Mouse (Mus musculus): ENCODE measurements around the gene Cntnap2. TPM values are rescaled to one million over a fixed set of nuclear protein-coding genes. Genes with fewer than 3 reads are reported as not detected.
"Not testable (repeated sequence)": the region's sequence is repeated elsewhere in the genome, so short reads cannot be mapped to it uniquely, and the experiment has no call there.

Gene Cntnap2
- polyA plus RNA-seq, 1 experiment from 2014 or later = 1.7 TPM

- no peaks in the 10 kb centered on the region for H3K4me1 ChIP-seq (ENCODE audit: control insufficient read depth, insufficient read depth, low read length)
- ATAC-seq = no peak
- 65% methylated on average over 9 of the region's 9 CpGs for WGBS
- no peak overlapping the region for H3K27ac ChIP-seq (ENCODE audit: low read length)
- no peak overlapping the region for H3K4me3 ChIP-seq (ENCODE audit: low read length)
- no peaks in the 10 kb centered on the region for H3K36me3 ChIP-seq (ENCODE audit: control insufficient read depth, insufficient read depth, low read length)
- H3K4me2 ChIP-seq (ENCODE audit: low read depth, low read length) = no peak overlapping the region
- no peak overlapping the region for H3K9ac ChIP-seq (ENCODE audit: low read depth, low read length)
- no peaks in the 10 kb centered on the region for H3K9me3 ChIP-seq (ENCODE audit: control insufficient read depth, low read length)
- no peaks in the 10 kb centered on the region for H3K27me3 ChIP-seq (replicated peaks; ENCODE audit: control insufficient read depth, insufficient read depth, low read length)
Observed at GRCm38 (mm10) chr6:47192478-47192877, 2133.3 kb downstream of the Cntnap2 start.

- H3K4me3 ChIP-seq (ENCODE audit: low read length) = no peak overlapping the region
- H3K27ac ChIP-seq (ENCODE audit: low read length) = no peak overlapping the region
- no peaks in the 10 kb centered on the region for H3K9me3 ChIP-seq (ENCODE audit: control insufficient read depth, low read length)
- no peak overlapping the region for H3K9ac ChIP-seq (ENCODE audit: low read depth, low read length)
- ATAC-seq = no peak
- H3K4me2 ChIP-seq (ENCODE audit: low read depth, low read length) = no peak overlapping the region
- no peaks in the 10 kb centered on the region for H3K4me1 ChIP-seq (ENCODE audit: control insufficient read depth, insufficient read depth, low read length)
- no peaks in the 10 kb centered on the region for H3K27me3 ChIP-seq (replicated peaks; ENCODE audit: control insufficient read depth, insufficient read depth, low read length)
- H3K36me3 ChIP-seq (ENCODE audit: control insufficient read depth, insufficient read depth, low read length) = no peaks in the 10 kb centered on the region
Observed at GRCm38 (mm10) chr6:47197570-47197969, 2138.4 kb downstream of the Cntnap2 start.

GRCm38 (mm10) chr6:47200671-47201070 lies 2141.5 kb downstream of the Cntnap2 start:
- Histone ChIP-seq H3K9me3 (ENCODE audit: control insufficient read depth, low read length) (no peaks in the 10 kb centered on the region), H3K4me2 (ENCODE audit: low read depth, low read length) (no peak overlapping the region), H3K4me1 (ENCODE audit: control insufficient read depth, insufficient read depth, low read length) (no peaks in the 10 kb centered on the region), H3K36me3 (ENCODE audit: control insufficient read depth, insufficient read depth, low read length) (no peaks in the 10 kb centered on the region), H3K4me3 (ENCODE audit: low read length) (no peak overlapping the region), H3K27ac (ENCODE audit: low read length) (no peak overlapping the region), H3K9ac (ENCODE audit: low read depth, low read length) (no peak overlapping the region), H3K27me3 (replicated peaks; ENCODE audit: control insufficient read depth, insufficient read depth, low read length) (no peaks in the 10 kb centered on the region)
- no peak for ATAC-seq

GRCm38 (mm10) chr6:47208031-47208430 lies 2148.9 kb downstream of the Cntnap2 start:
- 70% methylated on average over 1 of the region's 1 CpGs for WGBS
- no peak overlapping the region for H3K9ac ChIP-seq (ENCODE audit: low read depth, low read length)
- ATAC-seq = no peak
- H3K4me3 ChIP-seq (ENCODE audit: low read length) = no peak overlapping the region
- H3K4me1 ChIP-seq (ENCODE audit: control insufficient read depth, insufficient read depth, low read length) = no peaks in the 10 kb centered on the region
- H3K27ac ChIP-seq (ENCODE audit: low read length) = no peak overlapping the region
- no peak overlapping the region for H3K4me2 ChIP-seq (ENCODE audit: low read depth, low read length)
- H3K36me3 ChIP-seq (ENCODE audit: control insufficient read depth, insufficient read depth, low read length) = no peaks in the 10 kb centered on the region
- H3K9me3 ChIP-seq (ENCODE audit: control insufficient read depth, low read length) = no peaks in the 10 kb centered on the region
- no peaks in the 10 kb centered on the region for H3K27me3 ChIP-seq (replicated peaks; ENCODE audit: control insufficient read depth, insufficient read depth, low read length)

- Histone ChIP-seq H3K9me3 (ENCODE audit: control insufficient read depth, low read length) (no peaks in the 10 kb centered on the region), H3K4me3 (ENCODE audit: low read length) (no peak overlapping the region), H3K27ac (ENCODE audit: low read length) (no peak overlapping the region), H3K36me3 (ENCODE audit: control insufficient read depth, insufficient read depth, low read length) (no peaks in the 10 kb centered on the region), H3K4me1 (ENCODE audit: control insufficient read depth, insufficient read depth, low read length) (no peaks in the 10 kb centered on the region), H3K4me2 (ENCODE audit: low read depth, low read length) (no peak overlapping the region), H3K27me3 (replicated peaks; ENCODE audit: control insufficient read depth, insufficient read depth, low read length) (no peaks in the 10 kb centered on the region), H3K9ac (ENCODE audit: low read depth, low read length) (no peak overlapping the region)
- ATAC-seq = no peak
Observed at GRCm38 (mm10) chr6:47214731-47215130, 2155.6 kb downstream of the Cntnap2 start.

GRCm38 (mm10) chr6:47223578-47223977 lies 2164.4 kb downstream of the Cntnap2 start:
- H3K9me3 ChIP-seq (ENCODE audit: control insufficient read depth, low read length); H3K9ac ChIP-seq (ENCODE audit: low read depth, low read length); H3K4me1 ChIP-seq (ENCODE audit: control insufficient read depth, insufficient read depth, low read length); H3K36me3 ChIP-seq (ENCODE audit: control insufficient read depth, insufficient read depth, low read length); H3K27ac ChIP-seq (ENCODE audit: low read length); H3K4me3 ChIP-seq (ENCODE audit: low read length); H3K4me2 ChIP-seq (ENCODE audit: low read depth, low read length); H3K27me3 ChIP-seq (replicated peaks; ENCODE audit: control insufficient read depth, insufficient read depth, low read length); ATAC-seq: not testable (repeated sequence)
- WGBS = 48% methylated on average over 1 of the region's 1 CpGs

GRCm38 (mm10) chr6:47225391-47225790 lies 2166.2 kb downstream of the Cntnap2 start:
- not testable (repeated sequence) for ATAC-seq; H3K9ac ChIP-seq (ENCODE audit: low read depth, low read length); H3K27me3 ChIP-seq (replicated peaks; ENCODE audit: control insufficient read depth, insufficient read depth, low read length); H3K4me2 ChIP-seq (ENCODE audit: low read depth, low read length); H3K36me3 ChIP-seq (ENCODE audit: control insufficient read depth, insufficient read depth, low read length); H3K4me3 ChIP-seq (ENCODE audit: low read length); H3K9me3 ChIP-seq (ENCODE audit: control insufficient read depth, low read length); H3K4me1 ChIP-seq (ENCODE audit: control insufficient read depth, insufficient read depth, low read length); H3K27ac ChIP-seq (ENCODE audit: low read length)
- WGBS = 88% methylated on average over 3 of the region's 3 CpGs

GRCm38 (mm10) chr6:47227601-47228000 lies 2168.4 kb downstream of the Cntnap2 start:
- Histone ChIP-seq H3K27ac (ENCODE audit: low read length) (no peak overlapping the region), H3K4me2 (ENCODE audit: low read depth, low read length) (no peak overlapping the region), H3K9me3 (ENCODE audit: control insufficient read depth, low read length) (no peaks in the 10 kb centered on the region), H3K4me3 (ENCODE audit: low read length) (no peak overlapping the region), H3K4me1 (ENCODE audit: control insufficient read depth, insufficient read depth, low read length) (no peaks in the 10 kb centered on the region), H3K9ac (ENCODE audit: low read depth, low read length) (no peak overlapping the region), H3K36me3 (ENCODE audit: control insufficient read depth, insufficient read depth, low read length) (no peaks in the 10 kb centered on the region), H3K27me3 (replicated peaks; ENCODE audit: control insufficient read depth, insufficient read depth, low read length) (no peaks in the 10 kb centered on the region)
- 50% methylated on average over 3 of the region's 3 CpGs for WGBS
- ATAC-seq = no peak

- Histone ChIP-seq H3K4me1 (ENCODE audit: control insufficient read depth, insufficient read depth, low read length) (no peaks in the 10 kb centered on the region), H3K4me3 (ENCODE audit: low read length) (no peak overlapping the region), H3K36me3 (ENCODE audit: control insufficient read depth, insufficient read depth, low read length) (no peaks in the 10 kb centered on the region), H3K27ac (ENCODE audit: low read length) (no peak overlapping the region), H3K4me2 (ENCODE audit: low read depth, low read length) (no peak overlapping the region), H3K27me3 (replicated peaks; ENCODE audit: control insufficient read depth, insufficient read depth, low read length) (no peaks in the 10 kb centered on the region), H3K9ac (ENCODE audit: low read depth, low read length) (no peak overlapping the region), H3K9me3 (ENCODE audit: control insufficient read depth, low read length) (no peaks in the 10 kb centered on the region)
- no peak for ATAC-seq
- WGBS = 57% methylated on average over 7 of the region's 7 CpGs
Observed at GRCm38 (mm10) chr6:47228676-47229317, 2169.6 kb downstream of the Cntnap2 start.

GRCm38 (mm10) chr6:47231513-47231912 lies 2172.4 kb downstream of the Cntnap2 start:
- Histone ChIP-seq H3K27ac (ENCODE audit: low read length) (no peak overlapping the region), H3K36me3 (ENCODE audit: control insufficient read depth, insufficient read depth, low read length) (no peaks in the 10 kb centered on the region), H3K4me1 (ENCODE audit: control insufficient read depth, insufficient read depth, low read length) (no peaks in the 10 kb centered on the region), H3K27me3 (replicated peaks; ENCODE audit: control insufficient read depth, insufficient read depth, low read length) (no peaks in the 10 kb centered on the region), H3K9ac (ENCODE audit: low read depth, low read length) (no peak overlapping the region), H3K9me3 (ENCODE audit: control insufficient read depth, low read length) (no peaks in the 10 kb centered on the region), H3K4me2 (ENCODE audit: low read depth, low read length) (no peak overlapping the region), H3K4me3 (ENCODE audit: low read length) (no peak overlapping the region)
- WGBS = 72% methylated on average over 6 of the region's 6 CpGs
- ATAC-seq = no peak

Measured in intestine, embryonic 16.5 days (tissue).